Mouse (Mus musculus) embryonic fibroblast, embryonic 13.5 days (primary cell): ENCODE data around the gene Gm13272.

Experiments used
- CTCF ChIP-seq: IDR thresholded peaks from 2 replicates; pipeline ENCODE4 v1.5.1; 2011; ENCODE audit warnings: mild to moderate bottlenecking, control low read depth, low read length, moderate library complexity, borderline replicate concordance; ENCODE audit not compliant: insufficient read depth
- POLR2A ChIP-seq: IDR thresholded peaks from 2 replicates; pipeline ENCODE4 v1.6.1; 2011; ENCODE audit warnings: low read depth, mild to moderate bottlenecking, control low read depth, low read length, moderate library complexity

GRCm38 (mm10) chr4:88819659-88820058 lies 40.0 kb downstream of the Gm13272 start, which contains the start of gene Ifna11:
- no peak for TF ChIP-seq CTCF
- TF ChIP-seq POLR2A = no peak
